In genomic region chr6:52247766-52248637, GRCm38 (mm10) we compare ENCODE assay signal across 17 mouse cellular contexts. TPM values are rescaled to one million over a fixed set of nuclear protein-coding genes. Genes with fewer than 3 reads are reported as not detected.
A peak's percentile ranks its signal among the peaks of the same experiment; 100 is the strongest.
DNase-seq lines count a peak whose midpoint lies in the region; ATAC-seq and TF ChIP-seq lines count a peak whose summit lies in the region.
"Had no signal": no experiment of that assay in that cellular context is flagged by ENCODE, and none has a peak within 500 bp of the region (broad histone marks: within the 10 kb centered on the region; RNA-seq: fewer than 3 reads in every experiment).

No protein-coding gene starts in this region.

- H3K27ac ChIP-seq in hindbrain, embryonic 11.5 days (ENCODE audit: low read depth, low read length): no peak overlapping the region
- no peak overlapping the region for H3K27ac ChIP-seq in hindbrain, embryonic 10.5 days
- H3K27ac ChIP-seq in kidney, embryonic 16.5 days (ENCODE audit: low read length): peak overlapping the region; percentile 95
- peak overlapping the region; percentile 50; the same call in 1 of the 2 replicates for H3K27ac ChIP-seq in neural tube, embryonic 12.5 days
- no peak overlapping the region for H3K27ac ChIP-seq in left cerebral cortex, adult 2 months
- H3K27ac ChIP-seq: forebrain, embryonic 12.5 days; hindbrain, embryonic 12.5 days; liver, embryonic 15.5 days had no signal

- peak; percentile 60 for DNase-seq in hindbrain, embryonic 11.5 days (ENCODE audit: low spot score)
- DNase-seq in hindbrain, embryonic 10.5 days (ENCODE audit: low spot score): no peak
- DNase-seq in ES-CJ7 (ENCODE audit: low read depth, low spot score): peak; percentile 59
- DNase-seq in right cerebral cortex, postnatal 36 days (ENCODE audit: low spot score in 2 of 2): no peak
- no peak for DNase-seq in heart, postnatal 14 days
- DNase-seq in left cerebral cortex, adult 2 months (ENCODE audit: extremely low spot score in 1 of 2, low spot score in 2 of 2): no peak
- DNase-seq: adrenal gland, postnatal 14 days; cerebellum, adult 11 months had no signal

- ATAC-seq in hindbrain, embryonic 11.5 days (ENCODE audit: low FRiP score): no peak
- ATAC-seq in kidney, embryonic 16.5 days (ENCODE audit: low FRiP score, low TSS enrichment): 0 out of 2 replicates have a peak, but pooled peaks have one; percentile 7
- ATAC-seq in neural tube, embryonic 12.5 days (ENCODE audit: low FRiP score, low read depth): 0 out of 2 replicates have a peak, but pooled peaks have one; percentile 3
- ATAC-seq: Patski had no signal

- peaks cover 95% of the 10 kb centered on the region for H3K27me3 ChIP-seq in hindbrain, embryonic 11.5 days (ENCODE audit: control insufficient read depth, insufficient read depth, low read length)
- H3K27me3 ChIP-seq in hindbrain, embryonic 10.5 days (ENCODE audit: insufficient read depth, poor library complexity, severe bottlenecking): peaks cover 100% of the 10 kb centered on the region
- peaks cover 26% of the 10 kb centered on the region for H3K27me3 ChIP-seq in kidney, embryonic 16.5 days (ENCODE audit: insufficient read depth, low read length)
- H3K27me3 ChIP-seq in neural tube, embryonic 12.5 days (replicated peaks): peaks cover 92% of the 10 kb centered on the region
- H3K27me3 ChIP-seq: Patski had no signal

- intact Hi-C loops in heart, postnatal 14 days (cut with DNase I): no loop called here
- intact Hi-C loops in left cerebral cortex, adult 2 months (cut with DNase I): no loop called here

- no peak overlapping the region for H3K9ac ChIP-seq in hindbrain, embryonic 11.5 days (ENCODE audit: low read depth, low read length)
- peak overlapping the region; percentile 77 for H3K9ac ChIP-seq in kidney, embryonic 16.5 days (replicated peaks; ENCODE audit: low read length)
- H3K9ac ChIP-seq in neural tube, embryonic 12.5 days: peak overlapping the region; percentile 41
- H3K9ac ChIP-seq: forebrain, embryonic 12.5 days; hindbrain, embryonic 12.5 days; liver, embryonic 15.5 days had no signal

- WGBS in hindbrain, embryonic 11.5 days: 2% methylated on average over 23 of the region's 23 CpGs
- 2% methylated on average over 23 of the region's 23 CpGs for WGBS in hindbrain, embryonic 10.5 days
- WGBS in kidney, embryonic 16.5 days: 4% methylated on average over 23 of the region's 23 CpGs
- under 1% methylated on average over 23 of the region's 23 CpGs for WGBS in neural tube, embryonic 12.5 days

- peaks cover 2% of the 10 kb centered on the region; the same call in 1 of the 2 replicates for H3K4me1 ChIP-seq in hindbrain, embryonic 11.5 days (replicated peaks; ENCODE audit: control insufficient read depth, insufficient read depth, low read length)
- peaks cover 9% of the 10 kb centered on the region; the same call in 1 of the 2 replicates for H3K4me1 ChIP-seq in hindbrain, embryonic 10.5 days (replicated peaks)
- H3K4me1 ChIP-seq in kidney, embryonic 16.5 days (ENCODE audit: insufficient read depth, low read length): peaks cover 26% of the 10 kb centered on the region
- H3K4me1 ChIP-seq in neural tube, embryonic 12.5 days: no peaks in the 10 kb centered on the region; the same call in 1 of the 2 replicates
- H3K4me1 ChIP-seq: liver, embryonic 15.5 days had no signal

- no peaks in the 10 kb centered on the region for H3K36me3 ChIP-seq in hindbrain, embryonic 11.5 days (ENCODE audit: control insufficient read depth, insufficient read depth, low read length)
- H3K36me3 ChIP-seq in hindbrain, embryonic 10.5 days: no peaks in the 10 kb centered on the region
- 0 out of 2 replicates have a peak, but pooled peaks cover 3% of the 10 kb centered on the region for H3K36me3 ChIP-seq in kidney, embryonic 16.5 days (ENCODE audit: insufficient read depth, low read length)
- H3K36me3 ChIP-seq in neural tube, embryonic 12.5 days: no peaks in the 10 kb centered on the region
- H3K36me3 ChIP-seq: forebrain, embryonic 12.5 days; hindbrain, embryonic 12.5 days; liver, embryonic 15.5 days had no signal

- no peak overlapping the region for H3K4me2 ChIP-seq in hindbrain, embryonic 11.5 days (replicated peaks; ENCODE audit: low read depth, low read length)
- peak overlapping the region; percentile 67 for H3K4me2 ChIP-seq in kidney, embryonic 16.5 days (replicated peaks; ENCODE audit: low read depth, low read length)
- peak overlapping the region; percentile 50 for H3K4me2 ChIP-seq in neural tube, embryonic 12.5 days (replicated peaks)
- H3K4me2 ChIP-seq: forebrain, embryonic 12.5 days; hindbrain, embryonic 12.5 days; liver, embryonic 15.5 days had no signal

- no peaks in the 10 kb centered on the region for H3K9me3 ChIP-seq in hindbrain, embryonic 11.5 days (ENCODE audit: control insufficient read depth, low read length)
- no peaks in the 10 kb centered on the region for H3K9me3 ChIP-seq in hindbrain, embryonic 10.5 days
- no peaks in the 10 kb centered on the region for H3K9me3 ChIP-seq in kidney, embryonic 16.5 days (ENCODE audit: low read length)
- H3K9me3 ChIP-seq in neural tube, embryonic 12.5 days: no peaks in the 10 kb centered on the region
- H3K9me3 ChIP-seq: forebrain, embryonic 12.5 days; hindbrain, embryonic 12.5 days; liver, embryonic 15.5 days had no signal

- no peak for TF ChIP-seq CTCF in left cerebral cortex, adult 2 months (IDR thresholded peaks at IDR 0.05)

- no peak overlapping the region for H3K4me3 ChIP-seq in hindbrain, embryonic 11.5 days (ENCODE audit: low read depth, low read length)
- no peak overlapping the region for H3K4me3 ChIP-seq in hindbrain, embryonic 10.5 days
- H3K4me3 ChIP-seq in kidney, embryonic 16.5 days (ENCODE audit: low read length): peak overlapping the region; percentile 50
- H3K4me3 ChIP-seq in neural tube, embryonic 12.5 days: peak overlapping the region; percentile 18
- no peak overlapping the region for H3K4me3 ChIP-seq in left cerebral cortex, adult 2 months
- H3K4me3 ChIP-seq: forebrain, embryonic 12.5 days; hindbrain, embryonic 12.5 days; liver, embryonic 15.5 days had no signal

RNA-seq across cellular contexts. Expression of gene Hoxa11, which starts 2.4 kb away (rescaled TPM):
- polyA plus RNA-seq in hindbrain, embryonic 11.5 days (2014; fragmentation: Nextera tagmentation; extraction: Ambion mirVana): not detected in 2 replicates
- not detected in 2 replicates for polyA plus RNA-seq in hindbrain, embryonic 10.5 days (2016; fragmentation: Nextera tagmentation; extraction: Ambion mirVana)
- polyA plus RNA-seq in kidney, embryonic 16.5 days (2015; fragmentation: Nextera tagmentation; extraction: Ambion mirVana): 27.9 and 31.8 TPM in 2 replicates
- 10.8 and 13.4 TPM in 2 replicates for polyA plus RNA-seq in neural tube, embryonic 12.5 days (2016; fragmentation: Nextera tagmentation; extraction: Ambion mirVana)
- not detected for total RNA-seq in heart, postnatal 14 days (2021)
- not detected for total RNA-seq in left cerebral cortex, adult 2 months (2021)
- total RNA-seq: adrenal gland, postnatal 14 days; granulocyte monocyte progenitor cell, adult 5-6 weeks; layer of hippocampus, postnatal 14 days; megakaryocyte progenitor cell, adult 5-6 weeks had no signal
- polyA plus RNA-seq: forebrain, embryonic 12.5 days; hindbrain, embryonic 12.5 days; liver, embryonic 15.5 days had no signal

RNA-seq across cellular contexts. Expression of gene Hoxa10, which starts 7.3 kb away (rescaled TPM):
- not detected in 2 replicates for polyA plus RNA-seq in hindbrain, embryonic 11.5 days (2014; fragmentation: Nextera tagmentation; extraction: Ambion mirVana)
- polyA plus RNA-seq in hindbrain, embryonic 10.5 days (2016; fragmentation: Nextera tagmentation; extraction: Ambion mirVana): not detected in 2 replicates
- 147 and 154 TPM in 2 replicates for polyA plus RNA-seq in kidney, embryonic 16.5 days (2015; fragmentation: Nextera tagmentation; extraction: Ambion mirVana)
- polyA plus RNA-seq in neural tube, embryonic 12.5 days (2016; fragmentation: Nextera tagmentation; extraction: Ambion mirVana): 108 and 119 TPM in 2 replicates
- total RNA-seq in heart, postnatal 14 days (2021): not detected
- not detected for total RNA-seq in left cerebral cortex, adult 2 months (2021)
- total RNA-seq: layer of hippocampus, postnatal 14 days had no signal
- polyA plus RNA-seq: forebrain, embryonic 12.5 days; hindbrain, embryonic 12.5 days had no signal

RNA-seq across cellular contexts. Expression of gene Hoxa13, which starts 12.7 kb away (rescaled TPM):
- not detected in 2 replicates for polyA plus RNA-seq in hindbrain, embryonic 11.5 days (2014; fragmentation: Nextera tagmentation; extraction: Ambion mirVana)
- polyA plus RNA-seq in hindbrain, embryonic 10.5 days (2016; fragmentation: Nextera tagmentation; extraction: Ambion mirVana): not detected in 2 replicates
- polyA plus RNA-seq in kidney, embryonic 16.5 days (2015; fragmentation: Nextera tagmentation; extraction: Ambion mirVana): 0.15 TPM in 2 replicates
- polyA plus RNA-seq in neural tube, embryonic 12.5 days (2016; fragmentation: Nextera tagmentation; extraction: Ambion mirVana): 0.10 and 1.3 TPM in 2 replicates
- total RNA-seq in heart, postnatal 14 days (2021): not detected
- not detected for total RNA-seq in left cerebral cortex, adult 2 months (2021)
- total RNA-seq: adrenal gland, postnatal 14 days; granulocyte monocyte progenitor cell, adult 5-6 weeks; layer of hippocampus, postnatal 14 days; megakaryocyte progenitor cell, adult 5-6 weeks had no signal
- polyA plus RNA-seq: forebrain, embryonic 12.5 days; hindbrain, embryonic 12.5 days; liver, embryonic 15.5 days had no signal

RNA-seq across cellular contexts. Expression of gene Hoxa9, which starts 17.1 kb away (rescaled TPM):
- polyA plus RNA-seq in hindbrain, embryonic 11.5 days (2014; fragmentation: Nextera tagmentation; extraction: Ambion mirVana): 0.25 and 1.1 TPM in 2 replicates
- polyA plus RNA-seq in hindbrain, embryonic 10.5 days (2016; fragmentation: Nextera tagmentation; extraction: Ambion mirVana): not detected in 2 replicates
- polyA plus RNA-seq in kidney, embryonic 16.5 days (2015; fragmentation: Nextera tagmentation; extraction: Ambion mirVana): 56.6 and 56.8 TPM in 2 replicates
- polyA plus RNA-seq in neural tube, embryonic 12.5 days (2016; fragmentation: Nextera tagmentation; extraction: Ambion mirVana): 124 and 131 TPM in 2 replicates
- not detected for total RNA-seq in heart, postnatal 14 days (2021)
- not detected for total RNA-seq in left cerebral cortex, adult 2 months (2021)
- total RNA-seq: layer of hippocampus, postnatal 14 days had no signal
- polyA plus RNA-seq: forebrain, embryonic 12.5 days had no signal

RNA-seq across cellular contexts. Expression of gene Hoxa7, which starts 26.3 kb away (rescaled TPM):
- polyA plus RNA-seq in hindbrain, embryonic 11.5 days (2014; fragmentation: Nextera tagmentation; extraction: Ambion mirVana): 0.34 and 1.9 TPM in 2 replicates
- polyA plus RNA-seq in hindbrain, embryonic 10.5 days (2016; fragmentation: Nextera tagmentation; extraction: Ambion mirVana): not detected in 2 replicates
- 25.7 and 27.5 TPM in 2 replicates for polyA plus RNA-seq in kidney, embryonic 16.5 days (2015; fragmentation: Nextera tagmentation; extraction: Ambion mirVana)
- 81.2 and 102 TPM in 2 replicates for polyA plus RNA-seq in neural tube, embryonic 12.5 days (2016; fragmentation: Nextera tagmentation; extraction: Ambion mirVana)
- under 1 TPM; 0.17 to 0.29 TPM for total RNA-seq in heart, postnatal 14 days (2021)
- total RNA-seq in left cerebral cortex, adult 2 months (2021): not detected
- polyA plus RNA-seq: forebrain, embryonic 12.5 days had no signal

Comparison
In these comparisons a context has a peak if more than half of its experiments do, and no peak if none do; other contexts are left out.
1. DNase-seq: peak in hindbrain, embryonic 11.5 days (single experiment) and ES-CJ7 (single experiment); none in hindbrain, embryonic 10.5 days (single experiment), right cerebral cortex, postnatal 36 days (0 of 2), heart, postnatal 14 days (0 of 2) and left cerebral cortex, adult 2 months (0 of 2).
2. H3K27ac ChIP-seq: peak in kidney, embryonic 16.5 days (single experiment) and neural tube, embryonic 12.5 days (single experiment); none in hindbrain, embryonic 11.5 days (single experiment), hindbrain, embryonic 10.5 days (single experiment) and left cerebral cortex, adult 2 months (single experiment).
3. H3K4me3 ChIP-seq: peak in kidney, embryonic 16.5 days (single experiment) and neural tube, embryonic 12.5 days (single experiment); none in hindbrain, embryonic 11.5 days (single experiment), hindbrain, embryonic 10.5 days (single experiment) and left cerebral cortex, adult 2 months (single experiment).
4. RNA of gene Hoxa11, which starts 2.4 kb away (polyA plus RNA-seq): 27.9 to 31.8 TPM in kidney, embryonic 16.5 days and 10.8 to 13.4 TPM in neural tube, embryonic 12.5 days; not detected in hindbrain, embryonic 11.5 days and not detected in hindbrain, embryonic 10.5 days; every median in the first group is over 10 times any median in the second.
5. RNA of gene Hoxa10, which starts 7.3 kb away (polyA plus RNA-seq): 147 to 154 TPM in kidney, embryonic 16.5 days and 108 to 119 TPM in neural tube, embryonic 12.5 days; not detected in hindbrain, embryonic 10.5 days and not detected in hindbrain, embryonic 11.5 days; every median in the first group is over 100 times any median in the second.